Mouse (Mus musculus): Measurements from ENCODE around the gene Trem2. TPM values are rescaled to one million over a fixed set of nuclear protein-coding genes. Genes with fewer than 3 reads are reported as not detected.

Trem2 gene
- total RNA-seq, 2 experiments from 2014 or later, result 6.7 to 8.1 TPM

DNA sequence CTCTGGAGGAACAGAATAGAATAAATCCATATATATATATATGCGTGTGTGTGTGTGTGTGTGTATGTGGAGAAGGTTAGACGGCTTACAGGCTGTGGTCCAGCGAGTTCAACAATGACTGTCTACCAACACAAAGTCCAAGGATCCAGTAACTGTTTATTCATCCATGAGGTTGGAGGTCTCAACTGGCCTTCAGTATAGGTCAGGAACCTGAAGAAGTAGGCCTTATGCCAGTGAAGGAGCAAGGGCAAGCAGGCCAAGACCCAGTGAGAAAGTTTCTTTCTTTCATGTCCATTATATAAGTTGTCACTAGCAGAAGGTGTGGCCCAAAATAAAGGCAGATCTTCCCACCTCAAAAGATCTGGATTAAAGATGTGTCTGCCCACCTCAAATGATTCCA, 56.5 kb downstream of the Trem2 start:
- no peak for DNase-seq (ENCODE audit: low spot score in 2 of 2)

Other genes starting within 250 kb of the Trem2 start
- not detected for gene 9830107B12Rik, start 200.1 kb upstream of the Trem2 start, total RNA-seq (2021)
- not detected for gene A530064D06Rik, start 179.1 kb upstream of the Trem2 start, total RNA-seq (2021)
- gene Trem1, start 113.6 kb upstream of the Trem2 start, total RNA-seq (2021), result not detected
- gene Trem3, start 98.6 kb upstream of the Trem2 start, total RNA-seq (2021), result not detected
- gene Treml4, start 82.1 kb upstream of the Trem2 start, total RNA-seq (2021), result not detected
- gene Treml2, start 46.9 kb upstream of the Trem2 start, total RNA-seq (2021), result under 1 TPM; 0.13 to 0.37 TPM
- gene B430306N03Rik, start 30.3 kb upstream of the Trem2 start, total RNA-seq (2021), result not detected
- gene Treml1, start 13.5 kb downstream of the Trem2 start, total RNA-seq (2021), result not detected
- 10 to 100 TPM; 33.5 to 38.1 TPM for gene Nfya, start 63.5 kb downstream of the Trem2 start, total RNA-seq (2021)
- 10 to 100 TPM; 11.9 to 16.2 TPM for gene Oard1, start 63.6 kb downstream of the Trem2 start, total RNA-seq (2021)
- under 1 TPM in 1 of 2 experiments, not detected in 1; 0.47 TPM for gene Apobec2, start 86.5 kb downstream of the Trem2 start, total RNA-seq (2021)
- not detected for gene Tspo2, start 105.1 kb downstream of the Trem2 start, total RNA-seq (2021)
- 1 to 10 TPM in 1 of 2 experiments, under 1 TPM in 1; 0.98 to 2.0 TPM for gene Unc5cl, start 108.5 kb downstream of the Trem2 start, total RNA-seq (2021)

Data from layer of hippocampus, postnatal 10 days (tissue).